Mouse (Mus musculus): ENCODE results near the gene Myo1g.

DNA sequence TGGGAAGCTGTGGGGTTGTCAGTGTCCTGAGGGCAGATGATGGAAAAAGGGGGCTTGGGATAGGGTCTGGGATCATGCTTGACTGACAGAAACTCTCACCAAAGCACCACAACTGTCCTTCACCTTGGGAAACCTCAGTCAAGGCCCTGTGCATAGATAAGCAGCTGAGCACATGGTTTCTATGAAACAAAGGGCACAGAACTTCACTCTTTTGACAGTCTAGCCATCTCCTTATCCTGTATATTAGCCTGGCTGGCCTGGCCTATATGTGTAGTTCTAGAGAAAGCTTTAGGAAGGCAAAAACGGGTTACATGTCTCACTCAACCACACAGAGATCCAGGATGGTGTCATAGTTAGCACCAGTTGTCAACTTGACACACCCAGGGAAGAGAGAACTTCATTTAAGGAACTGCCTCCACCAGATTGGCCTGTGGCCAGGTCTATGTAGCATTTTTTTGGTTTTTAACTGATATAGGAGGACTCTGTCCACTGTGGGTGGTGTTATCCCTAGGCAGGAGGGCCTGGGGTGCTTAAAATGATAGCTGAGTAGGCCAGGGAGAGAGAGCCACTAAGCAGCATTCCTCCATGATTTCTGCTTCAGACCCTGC is 12.4 kb downstream of the Myo1g start:
- TF ChIP-seq CTCF (IDR thresholded peaks at IDR 0.05; ENCODE audit: borderline replicate concordance, insufficient read depth, low read depth, low read length) (no peak), POLR2A (IDR thresholded peaks at IDR 0.05; ENCODE audit: borderline replicate concordance, insufficient read depth, low read length) (no peak)

All from cerebellum, adult 2 months (tissue).